Mouse (Mus musculus): ENCODE results near the gene Ptprt. TPM values are rescaled to one million over a fixed set of nuclear protein-coding genes. Genes with fewer than 3 reads are reported as not detected.
A peak's percentile ranks its signal among the peaks of the same experiment; 100 is the strongest.

The Ptprt gene
- total RNA-seq (2014; rRNA removed) = 0.37 and 0.40 TPM in 2 replicates
- polyA plus RNA-seq (2012; rRNA removed) = 0.44 and 0.45 TPM in 2 replicates

- H3K27me3 ChIP-seq (ENCODE audit: control insufficient read depth, insufficient read depth, low read length) = peaks cover 9% of the 10 kb centered on the region
- DNase-seq (ENCODE audit: extremely low read depth, low read depth, low spot score) = no peak
- no peaks in the 10 kb centered on the region for H3K4me1 ChIP-seq (ENCODE audit: control insufficient read depth, insufficient read depth, low read length)
- no peaks in the 10 kb centered on the region for H3K36me3 ChIP-seq (ENCODE audit: control insufficient read depth, insufficient read depth, low read length)
- WGBS = 1% methylated on average over 62 of the region's 73 CpGs
- H3K9ac ChIP-seq (ENCODE audit: low read depth, low read length) = no peak within 1 kb of the TSS
- no peaks in the 10 kb centered on the region for H3K79me2 ChIP-seq (ENCODE audit: control insufficient read depth, insufficient read depth, low read length)
- H3K27ac ChIP-seq (replicated peaks; ENCODE audit: insufficient read depth, low read depth, low read length) = no peak within 1 kb of the TSS
- peak within 1 kb of the TSS; percentile 32; the same call in 1 of the 2 replicates for H3K4me3 ChIP-seq (ENCODE audit: insufficient read depth, low read depth, low read length)
- TF ChIP-seq CTCF (IDR thresholded peaks at IDR 0.05; ENCODE audit: low read depth, low read length) (no peak), POLR2A (IDR thresholded peaks at IDR 0.05; ENCODE audit: extremely low read depth, insufficient read depth, low read length) (no peak)
These were observed at the start of gene Ptprt for GRCm38 (mm10) chr2:162660941-162661386. Gene Ptprt (minus strand): TSS chr2:162661147.

- WGBS = 66% methylated on average over 2 of the region's 2 CpGs
- Histone ChIP-seq H3K36me3 (ENCODE audit: control insufficient read depth, insufficient read depth, low read length) (no peaks in the 10 kb centered on the region), H3K4me1 (ENCODE audit: control insufficient read depth, insufficient read depth, low read length) (peaks cover 2% of the 10 kb centered on the region; the same call in 1 of the 2 replicates), H3K4me3 (ENCODE audit: insufficient read depth, low read depth, low read length) (no peak overlapping the region), H3K9ac (ENCODE audit: low read depth, low read length) (no peak overlapping the region), H3K79me2 (ENCODE audit: control insufficient read depth, insufficient read depth, low read length) (no peaks in the 10 kb centered on the region), H3K27me3 (ENCODE audit: control insufficient read depth, insufficient read depth, low read length) (no peaks in the 10 kb centered on the region), H3K27ac (replicated peaks; ENCODE audit: insufficient read depth, low read depth, low read length) (no peak overlapping the region)
- no peak for DNase-seq (ENCODE audit: extremely low read depth, low read depth, low spot score)
- TF ChIP-seq CTCF (IDR thresholded peaks at IDR 0.05; ENCODE audit: low read depth, low read length) = no peak
- TF ChIP-seq POLR2A (IDR thresholded peaks at IDR 0.05; ENCODE audit: extremely low read depth, insufficient read depth, low read length) = no peak
These were observed 49.5 kb upstream of the Ptprt start for GRCm38 (mm10) chr2:162710443-162710842.

DNA sequence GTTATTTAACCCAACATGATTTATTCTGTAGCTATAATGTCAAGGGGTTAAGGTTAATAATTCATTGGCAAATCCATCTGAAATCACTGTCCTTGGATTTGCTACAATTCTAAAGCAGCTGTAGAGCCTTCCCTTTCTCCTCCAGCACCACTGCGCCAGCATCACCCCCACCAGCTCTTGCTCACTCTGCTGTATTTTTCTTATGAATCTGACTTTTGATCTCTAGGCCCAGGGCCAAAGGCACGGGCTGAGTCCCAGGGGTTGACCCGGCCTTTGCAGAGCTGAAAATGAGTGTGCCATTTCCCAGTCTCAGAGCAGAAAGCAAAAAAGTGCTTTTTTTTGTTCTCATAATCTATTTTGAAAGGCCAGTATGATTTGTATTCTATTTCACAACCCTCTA is 38.7 kb upstream of the Ptprt start:
- Histone ChIP-seq H3K9ac (ENCODE audit: low read depth, low read length) (no peak overlapping the region), H3K36me3 (ENCODE audit: control insufficient read depth, insufficient read depth, low read length) (no peaks in the 10 kb centered on the region), H3K27ac (replicated peaks; ENCODE audit: insufficient read depth, low read depth, low read length) (no peak overlapping the region), H3K4me1 (ENCODE audit: control insufficient read depth, insufficient read depth, low read length) (no peaks in the 10 kb centered on the region; the same call in 1 of the 2 replicates), H3K4me3 (ENCODE audit: insufficient read depth, low read depth, low read length) (no peak overlapping the region), H3K27me3 (ENCODE audit: control insufficient read depth, insufficient read depth, low read length) (no peaks in the 10 kb centered on the region), H3K79me2 (ENCODE audit: control insufficient read depth, insufficient read depth, low read length) (no peaks in the 10 kb centered on the region)
- peak; percentile 53 for DNase-seq (ENCODE audit: extremely low read depth, low read depth, low spot score)
- 21% methylated on average over 3 of the region's 3 CpGs for WGBS
- no peak for TF ChIP-seq POLR2A (IDR thresholded peaks at IDR 0.05; ENCODE audit: extremely low read depth, insufficient read depth, low read length)
- TF ChIP-seq CTCF (IDR thresholded peaks at IDR 0.05; ENCODE audit: low read depth, low read length) = no peak

DNA sequence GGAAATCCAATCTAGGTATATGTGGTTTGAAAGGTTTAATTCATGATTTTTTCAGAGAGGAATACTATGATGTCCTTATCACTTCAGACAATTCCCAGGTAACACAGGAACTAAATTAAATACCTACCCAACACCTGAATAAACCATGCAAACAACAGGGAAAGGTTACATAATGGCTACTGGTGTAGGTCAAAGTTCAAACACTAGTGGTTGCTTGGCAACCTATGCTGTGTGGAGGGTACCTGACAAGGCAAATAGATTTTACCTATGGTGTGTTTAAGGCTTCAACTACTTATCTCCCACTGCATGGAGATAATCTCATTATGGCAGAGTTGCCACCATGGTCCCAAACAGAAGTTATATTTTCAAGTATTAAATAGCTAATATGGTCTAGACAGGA is 38.1 kb upstream of the Ptprt start:
- Histone ChIP-seq H3K9ac (ENCODE audit: low read depth, low read length) (no peak overlapping the region), H3K36me3 (ENCODE audit: control insufficient read depth, insufficient read depth, low read length) (no peaks in the 10 kb centered on the region), H3K79me2 (ENCODE audit: control insufficient read depth, insufficient read depth, low read length) (no peaks in the 10 kb centered on the region), H3K27me3 (ENCODE audit: control insufficient read depth, insufficient read depth, low read length) (no peaks in the 10 kb centered on the region), H3K4me1 (ENCODE audit: control insufficient read depth, insufficient read depth, low read length) (no peaks in the 10 kb centered on the region; the same call in 1 of the 2 replicates), H3K27ac (replicated peaks; ENCODE audit: insufficient read depth, low read depth, low read length) (no peak overlapping the region), H3K4me3 (ENCODE audit: insufficient read depth, low read depth, low read length) (no peak overlapping the region)
- DNase-seq (ENCODE audit: extremely low read depth, low read depth, low spot score) = peak; percentile 51
- TF ChIP-seq CTCF (IDR thresholded peaks at IDR 0.05; ENCODE audit: low read depth, low read length) (no peak), POLR2A (IDR thresholded peaks at IDR 0.05; ENCODE audit: extremely low read depth, insufficient read depth, low read length) (no peak)

- H3K79me2 ChIP-seq (ENCODE audit: control insufficient read depth, insufficient read depth, low read length) = no peaks in the 10 kb centered on the region
- TF ChIP-seq CTCF (IDR thresholded peaks at IDR 0.05; ENCODE audit: low read depth, low read length) (no peak), POLR2A (IDR thresholded peaks at IDR 0.05; ENCODE audit: extremely low read depth, insufficient read depth, low read length) (no peak)
- no peaks in the 10 kb centered on the region for H3K36me3 ChIP-seq (ENCODE audit: control insufficient read depth, insufficient read depth, low read length)
- H3K27ac ChIP-seq (replicated peaks; ENCODE audit: insufficient read depth, low read depth, low read length) = no peak overlapping the region
- no peak overlapping the region for H3K4me3 ChIP-seq (ENCODE audit: insufficient read depth, low read depth, low read length)
- 87% methylated on average over 8 of the region's 8 CpGs for WGBS
- no peaks in the 10 kb centered on the region for H3K27me3 ChIP-seq (ENCODE audit: control insufficient read depth, insufficient read depth, low read length)
- no peak for DNase-seq (ENCODE audit: extremely low read depth, low read depth, low spot score)
- H3K9ac ChIP-seq (ENCODE audit: low read depth, low read length) = no peak overlapping the region
- no peaks in the 10 kb centered on the region; the same call in 1 of the 2 replicates for H3K4me1 ChIP-seq (ENCODE audit: control insufficient read depth, insufficient read depth, low read length)
These were observed 37.1 kb upstream of the Ptprt start for GRCm38 (mm10) chr2:162698068-162698467.

- no peak overlapping the region for H3K27ac ChIP-seq (replicated peaks; ENCODE audit: insufficient read depth, low read depth, low read length)
- H3K36me3 ChIP-seq (ENCODE audit: control insufficient read depth, insufficient read depth, low read length) = no peaks in the 10 kb centered on the region
- H3K4me1 ChIP-seq (ENCODE audit: control insufficient read depth, insufficient read depth, low read length) = no peaks in the 10 kb centered on the region; the same call in 1 of the 2 replicates
- WGBS = 92% methylated on average over 10 of the region's 10 CpGs
- H3K79me2 ChIP-seq (ENCODE audit: control insufficient read depth, insufficient read depth, low read length) = no peaks in the 10 kb centered on the region
- H3K27me3 ChIP-seq (ENCODE audit: control insufficient read depth, insufficient read depth, low read length) = no peaks in the 10 kb centered on the region
- TF ChIP-seq POLR2A (IDR thresholded peaks at IDR 0.05; ENCODE audit: extremely low read depth, insufficient read depth, low read length) (no peak), CTCF (IDR thresholded peaks at IDR 0.05; ENCODE audit: low read depth, low read length) (no peak)
- no peak overlapping the region for H3K4me3 ChIP-seq (ENCODE audit: insufficient read depth, low read depth, low read length)
- H3K9ac ChIP-seq (ENCODE audit: low read depth, low read length) = no peak overlapping the region
- DNase-seq (ENCODE audit: extremely low read depth, low read depth, low spot score) = no peak
These were observed 36.2 kb upstream of the Ptprt start for GRCm38 (mm10) chr2:162697151-162697550.
